In the genomic region with DNA sequence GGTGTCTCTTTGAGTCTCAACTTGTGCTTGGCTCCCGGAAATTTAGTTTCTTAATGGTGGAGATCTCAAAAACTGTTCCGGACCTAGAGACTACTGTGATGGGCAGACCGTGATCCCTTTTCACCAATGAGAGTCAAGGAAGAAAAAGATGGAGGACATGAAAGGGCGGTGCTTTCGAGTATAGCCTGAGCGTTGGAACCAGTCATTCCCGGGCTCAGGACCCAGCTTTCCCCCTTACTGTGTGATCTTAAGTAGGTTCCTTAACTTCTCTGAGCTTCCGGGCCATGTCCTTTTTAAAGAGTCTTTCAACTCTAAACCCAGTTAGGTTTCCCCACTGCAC, we compare ENCODE assay signal across 8 mouse cellular contexts. TPM values are rescaled to one million over a fixed set of nuclear protein-coding genes. Genes with fewer than 3 reads are reported as not detected.
DNase-seq lines count a peak whose midpoint lies in the region; ATAC-seq and TF ChIP-seq lines count a peak whose summit lies in the region.

No protein-coding gene starts in this region.

- H3K27ac ChIP-seq in kidney, adult 2 months (ENCODE audit: insufficient read depth, low read depth, low read length) = peak overlapping the region; percentile 94
- peak overlapping the region; percentile 86 for H3K27ac ChIP-seq in MEL (ENCODE audit: control insufficient read depth, low read depth, low read length)
- H3K27ac ChIP-seq in cortical plate, adult 2 months (ENCODE audit: insufficient read depth, low read length) = peak overlapping the region; percentile 93
- peak overlapping the region; percentile 56; the same call in 1 of the 2 replicates for H3K27ac ChIP-seq in liver, embryonic 16.5 days (ENCODE audit: low read length)
- H3K27ac ChIP-seq in neural tube, embryonic 15.5 days (replicated peaks) = peak overlapping the region; percentile 81

- ATAC-seq in liver, embryonic 16.5 days (ENCODE audit: low read depth) = no peak
- ATAC-seq in neural tube, embryonic 15.5 days (ENCODE audit: low FRiP score) = peak; percentile 72

- H3K79me2 ChIP-seq in MEL (ENCODE audit: control insufficient read depth, insufficient read depth, low read length, poor library complexity) = peaks cover 7% of the 10 kb centered on the region; the same call in 1 of the 2 replicates

- no peak for TF ChIP-seq RAD21 in MEL (IDR thresholded peaks at IDR 0.05; ENCODE audit: low read depth, low read length)

- 10% methylated on average over 8 of the region's 8 CpGs for WGBS in kidney, adult 2 months
- WGBS in liver, embryonic 16.5 days (ENCODE audit: insufficient replicate concordance) = 3% methylated on average over 8 of the region's 8 CpGs
- WGBS in neural tube, embryonic 15.5 days = 2% methylated on average over 8 of the region's 8 CpGs

- no peak for TF ChIP-seq POLR2A in kidney, adult 2 months (IDR thresholded peaks at IDR 0.05; ENCODE audit: low read depth, low read length)
- TF ChIP-seq POLR2A in MEL (IDR thresholded peaks at IDR 0.05; ENCODE audit: control insufficient read depth in 1 of 2, insufficient read depth in 1 of 2, low read depth in 1 of 2, low read length in 2 of 2, poor library complexity in 1 of 2) = peak in 1 of 2 experiments; percentile 90; a peak in 2 of 4 replicates
- no peak for TF ChIP-seq POLR2A in cortical plate, adult 2 months (IDR thresholded peaks at IDR 0.05; ENCODE audit: extremely low read depth, insufficient read depth, low read length)

- H3K4me2 ChIP-seq in liver, embryonic 16.5 days (ENCODE audit: low read depth, low read length) = peak overlapping the region; percentile 75
- peak overlapping the region; percentile 96 for H3K4me2 ChIP-seq in neural tube, embryonic 15.5 days

- TF ChIP-seq CTCF in kidney, adult 2 months (conservative IDR thresholded peaks at IDR 0.05; ENCODE audit: insufficient read depth, insufficient read length, low read depth, low read length) = no peak
- no peak for TF ChIP-seq CTCF in MEL (IDR thresholded peaks at IDR 0.05 in 2 of 3, conservative IDR thresholded peaks at IDR 0.05 in 1 of 3; ENCODE audit: control insufficient read depth in 1 of 3, insufficient read depth in 1 of 3, low read depth in 2 of 3, low read length in 3 of 3, poor library complexity in 1 of 3, severe bottlenecking in 1 of 3)
- TF ChIP-seq CTCF in cortical plate, adult 2 months (IDR thresholded peaks at IDR 0.05; ENCODE audit: extremely low read depth, insufficient read depth, low read length) = no peak

- no peaks in the 10 kb centered on the region for H3K9me3 ChIP-seq in MEL (replicated peaks; ENCODE audit: insufficient read depth, low read length)
- H3K9me3 ChIP-seq in liver, embryonic 16.5 days (replicated peaks; ENCODE audit: control insufficient read depth, low read length) = no peaks in the 10 kb centered on the region
- no peaks in the 10 kb centered on the region for H3K9me3 ChIP-seq in neural tube, embryonic 15.5 days (replicated peaks)

- H3K4me3 ChIP-seq in kidney, adult 2 months (ENCODE audit: insufficient read depth, low read depth, low read length) = peak overlapping the region; percentile 68
- H3K4me3 ChIP-seq in MEL (ENCODE audit: control insufficient read depth in 1 of 2, insufficient read depth in 1 of 2, low read depth in 2 of 2, low read length in 2 of 2) = peak overlapping the region; percentile 82
- peak overlapping the region; percentile 82 for H3K4me3 ChIP-seq in cortical plate, adult 2 months (ENCODE audit: insufficient read depth, low read length)
- peak overlapping the region; percentile 58 for H3K4me3 ChIP-seq in liver, embryonic 16.5 days (ENCODE audit: low read depth, low read length)
- peak overlapping the region; percentile 71 for H3K4me3 ChIP-seq in neural tube, embryonic 15.5 days (replicated peaks)

- H3K9ac ChIP-seq in MEL (ENCODE audit: control insufficient read depth, low read depth, low read length, poor library complexity, severe bottlenecking) = peak overlapping the region; percentile 90
- H3K9ac ChIP-seq in liver, embryonic 16.5 days (ENCODE audit: low read depth, low read length) = no peak overlapping the region; the same call in 1 of the 2 replicates
- H3K9ac ChIP-seq in neural tube, embryonic 15.5 days (replicated peaks) = peak overlapping the region; percentile 81

- TF ChIP-seq EP300 in MEL (IDR thresholded peaks at IDR 0.05; ENCODE audit: low read depth in 1 of 2, low read length in 2 of 2) = no peak

- peak; percentile 43 for DNase-seq in kidney, adult 2 months
- no peak for DNase-seq in kidney, adult 11 months
- peak; percentile 87 for DNase-seq in MEL (ENCODE audit: low read depth, low spot score)
- DNase-seq in heart, postnatal 10 days = peak; percentile 52 to 66
- no peak for DNase-seq in spleen, postnatal 14 days (ENCODE audit: low spot score in 2 of 2)

- intact Hi-C loops in heart, postnatal 10 days (cut with DNase I) = no loop called here

- H3K27me3 ChIP-seq in kidney, adult 2 months (replicated peaks; ENCODE audit: control insufficient read depth, insufficient read depth, low read length) = no peaks in the 10 kb centered on the region
- no peaks in the 10 kb centered on the region for H3K27me3 ChIP-seq in MEL (ENCODE audit: control insufficient read depth in 1 of 2, insufficient read depth in 2 of 2, low read length in 2 of 2)
- H3K27me3 ChIP-seq in liver, embryonic 16.5 days (ENCODE audit: control insufficient read depth, insufficient read depth, low read depth, low read length) = peaks cover 33% of the 10 kb centered on the region
- H3K27me3 ChIP-seq in neural tube, embryonic 15.5 days (replicated peaks) = peaks cover 20% of the 10 kb centered on the region

- no peaks in the 10 kb centered on the region; the same call in 1 of the 2 replicates for H3K4me1 ChIP-seq in kidney, adult 2 months (ENCODE audit: control insufficient read depth, insufficient read depth, low read length)
- peaks cover 2 to 22% of the 10 kb centered on the region in 2 experiments for H3K4me1 ChIP-seq in MEL (ENCODE audit: control insufficient read depth in 1 of 2, insufficient read depth in 2 of 2, low read length in 2 of 2)
- H3K4me1 ChIP-seq in cortical plate, adult 2 months (ENCODE audit: control insufficient read depth, insufficient read depth, low read length) = peaks cover 1% of the 10 kb centered on the region; the same call in 1 of the 2 replicates
- peaks cover 6% of the 10 kb centered on the region; the same call in 1 of the 2 replicates for H3K4me1 ChIP-seq in liver, embryonic 16.5 days (ENCODE audit: control insufficient read depth, low read depth, low read length)
- peaks cover 28% of the 10 kb centered on the region for H3K4me1 ChIP-seq in neural tube, embryonic 15.5 days

- H3K36me3 ChIP-seq in kidney, adult 2 months (ENCODE audit: control insufficient read depth, insufficient read depth, low read length) = no peaks in the 10 kb centered on the region
- H3K36me3 ChIP-seq in MEL (ENCODE audit: control insufficient read depth in 1 of 2, insufficient read depth in 2 of 2, low read length in 2 of 2) = peaks cover 0 to 14% of the 10 kb centered on the region in 2 experiments; a peak in 2 of 4 replicates
- H3K36me3 ChIP-seq in liver, embryonic 16.5 days (ENCODE audit: control insufficient read depth, insufficient read depth) = no peaks in the 10 kb centered on the region
- H3K36me3 ChIP-seq in neural tube, embryonic 15.5 days = no peaks in the 10 kb centered on the region

TF ChIP-seq in MEL, 35 proteins besides CTCF, POLR2A, EP300 and RAD21:
- no peak for TF ChIP-seq JUND (IDR thresholded peaks at IDR 0.05; ENCODE audit: low read depth, low read length)
- TF ChIP-seq TBP (IDR thresholded peaks at IDR 0.05; ENCODE audit: low read depth, low read length) = peak; percentile 87
- TF ChIP-seq HCFC1 (IDR thresholded peaks at IDR 0.05; ENCODE audit: low read depth, low read length) = no peak
- TF ChIP-seq POLR2AphosphoS2 (IDR thresholded peaks at IDR 0.05; ENCODE audit: low read length) = peak; percentile 62; the same call in 1 of the 2 replicates
- no peak for TF ChIP-seq MAZ (IDR thresholded peaks at IDR 0.05; ENCODE audit: low read depth, low read length)
- TF ChIP-seq ZMIZ1 (IDR thresholded peaks at IDR 0.05; ENCODE audit: low read depth, low read length) = peak; percentile 38

RNA-seq across cellular contexts. Expression of gene 6030445D17Rik, which starts 0.8 kb away (rescaled TPM):
- polyA plus RNA-seq in kidney, adult 2 months (2012; rRNA removed) = 0.30 and 0.31 TPM in 2 replicates
- 0.26 and 0.46 TPM in 2 replicates for total RNA-seq in MEL (2012; rRNA removed)
- under 1 TPM in 1 of 2 experiments, not detected in 1; 0.77 TPM for polyA plus RNA-seq in MEL (2012; ENCODE audit: insufficient read depth in 1 of 2, insufficient read length in 2 of 2, low read depth in 1 of 2, low replicate concordance in 2 of 2, missing spikeins in 1 of 2)
- polyA plus RNA-seq in cortical plate, adult 2 months (2012; rRNA removed) = 0.35 and 0.49 TPM in 2 replicates
- total RNA-seq in heart, postnatal 10 days (2021) = under 1 TPM; 0.55 to 0.62 TPM
- 0.05 and 0.11 TPM in 2 replicates for polyA plus RNA-seq in liver, embryonic 16.5 days (2015; fragmentation: Nextera tagmentation; extraction: Ambion mirVana)
- polyA plus RNA-seq in neural tube, embryonic 15.5 days (2015; fragmentation: Nextera tagmentation; extraction: Ambion mirVana) = 0.19 and 0.47 TPM in 2 replicates

RNA-seq across cellular contexts. Expression of gene Luzp1, which starts 6.8 kb away (rescaled TPM):
- polyA plus RNA-seq in kidney, adult 2 months (2012; rRNA removed) = 12.5 and 13.2 TPM in 2 replicates
- 7.3 and 7.5 TPM in 2 replicates for total RNA-seq in MEL (2012; rRNA removed)
- polyA plus RNA-seq in MEL (2012; ENCODE audit: insufficient read depth in 1 of 2, insufficient read length in 2 of 2, low read depth in 1 of 2, low replicate concordance in 2 of 2, missing spikeins in 1 of 2) = 10 to 100 TPM in 1 of 2 experiments, not detected in 1; 13.4 TPM
- polyA plus RNA-seq in cortical plate, adult 2 months (2012; rRNA removed) = 29.5 and 29.6 TPM in 2 replicates
- total RNA-seq in heart, postnatal 10 days (2021) = 10 to 100 TPM; 58.3 to 69.0 TPM
- 12.0 and 13.2 TPM in 2 replicates for polyA plus RNA-seq in liver, embryonic 16.5 days (2015; fragmentation: Nextera tagmentation; extraction: Ambion mirVana)
- 60.1 and 73.0 TPM in 2 replicates for polyA plus RNA-seq in neural tube, embryonic 15.5 days (2015; fragmentation: Nextera tagmentation; extraction: Ambion mirVana)

RNA-seq across cellular contexts. Expression of gene Htr1d, which starts 39.5 kb away (rescaled TPM):
- polyA plus RNA-seq in kidney, adult 2 months (2012; rRNA removed) = not detected in 2 replicates
- total RNA-seq in MEL (2012; rRNA removed) = not detected in 2 replicates
- not detected for polyA plus RNA-seq in MEL (2012; ENCODE audit: insufficient read depth in 1 of 2, insufficient read length in 2 of 2, low read depth in 1 of 2, low replicate concordance in 2 of 2, missing spikeins in 1 of 2)
- polyA plus RNA-seq in cortical plate, adult 2 months (2012; rRNA removed) = 0.19 and 0.81 TPM in 2 replicates
- total RNA-seq in heart, postnatal 10 days (2021) = not detected
- polyA plus RNA-seq in liver, embryonic 16.5 days (2015; fragmentation: Nextera tagmentation; extraction: Ambion mirVana) = 0.05 TPM in 1 of 2 replicates, not detected in the other
- polyA plus RNA-seq in neural tube, embryonic 15.5 days (2015; fragmentation: Nextera tagmentation; extraction: Ambion mirVana) = 2.5 and 3.9 TPM in 2 replicates

Comparison
In these comparisons a context has a peak if more than half of its experiments do, and no peak if none do; other contexts are left out.
1. DNase-seq: peak in kidney, adult 2 months (single experiment), MEL (single experiment) and heart, postnatal 10 days (2 of 2); none in kidney, adult 11 months (single experiment) and spleen, postnatal 14 days (0 of 2).
2. Peak in every context shown above with its lines, with median percentiles within 50 percentile points of each other: H3K27ac ChIP-seq and H3K4me3 ChIP-seq.